Mouse (Mus musculus) stomach, postnatal 0 days (tissue): Measurements from ENCODE around the gene Thnsl2. TPM values are rescaled to one million over a fixed set of nuclear protein-coding genes. Genes with fewer than 3 reads are reported as not detected.

Source experiments
- ATAC-seq: fragments of 200-750 bp; cut with Nextera tagmentation; 2 replicates; pipeline ENCODE4 v1.8.0; 2017; ENCODE audit not compliant: low FRiP score, low TSS enrichment
- DNase-seq: peaks from one replicate; pipeline ENCODE4 v3.0.0-alpha.2; 2016; ENCODE audit warnings: low spot score
- H3K27ac ChIP-seq: fragments of 300-500 bp; sonication (generic); replicated peaks from 2 replicates; pipeline ENCODE4 v1.5.1; 2014; ENCODE audit warnings: mild to moderate bottlenecking, control low read depth
- H3K27me3 ChIP-seq: fragments of 300-500 bp; sonication (generic); 2 replicates; pipeline ENCODE4 v1.6.1; 2014; ENCODE audit warnings: low read length; ENCODE audit not compliant: control insufficient read depth, insufficient read depth
- H3K36me3 ChIP-seq: fragments of 300-500 bp; sonication (generic); 2 replicates; pipeline ENCODE4 v1.6.1; 2014; ENCODE audit warnings: low read length, mixed read lengths; ENCODE audit not compliant: control insufficient read depth, insufficient read depth
- H3K4me1 ChIP-seq: fragments of 300-500 bp; sonication (generic); replicated peaks from 2 replicates; pipeline ENCODE4 v1.6.1; 2014; ENCODE audit warnings: antibody characterized with exemption; ENCODE audit not compliant: control insufficient read depth, insufficient read depth
- H3K4me2 ChIP-seq: fragments of 300-500 bp; sonication (generic); replicated peaks from 2 replicates; pipeline ENCODE4 v1.6.1; 2014; ENCODE audit warnings: low read depth, mild to moderate bottlenecking, control low read depth, moderate library complexity
- H3K4me3 ChIP-seq: fragments of 300-500 bp; sonication (generic); 2 replicates; pipeline ENCODE4 v1.5.1; 2014; ENCODE audit warnings: low read depth, low read length, control low read depth
- H3K9ac ChIP-seq: fragments of 300-500 bp; sonication (generic); 2 replicates; pipeline ENCODE4 v1.6.1; 2014; ENCODE audit warnings: mild to moderate bottlenecking, low read length, control low read depth, mixed read lengths
- H3K9me3 ChIP-seq: fragments of 300-500 bp; sonication (generic); 2 replicates; pipeline ENCODE4 v1.6.1; 2016; ENCODE audit warnings: low read length; ENCODE audit not compliant: control insufficient read depth
- CTCF ChIP-seq: IDR thresholded peaks from 2 replicates; pipeline ENCODE4 v1.5.1; 2016; ENCODE audit warnings: antibody characterized with exemption, low read depth, mild to moderate bottlenecking, moderate library complexity
- EP300 ChIP-seq: optimal IDR thresholded peaks from 2 replicates; pipeline ENCODE3; 2016; ENCODE audit warnings: antibody characterized with exemption
- WGBS: fragments of 180-500 bp; shearing (Covaris S2); extraction: QIAGEN DNeasy Blood & Tissue Kit; methylation state at CpG from one replicate; pipeline ENCODE4 v1.1.7; 2014; 5-methylcytosine and 5-hydroxymethylcytosine counted together
- polyA plus RNA-seq: library from polyadenylated mRNA; unstranded; fragments of >200 nt; fragmentation: Nextera tagmentation; extraction: Ambion mirVana; gene quantifications from 2 replicates; pipeline ENCODE4 v1.2.1, GENCODE M21; 2015

Gene Thnsl2
- polyA plus RNA-seq, 1 experiment from 2014 or later = 10.0 TPM

DNA sequence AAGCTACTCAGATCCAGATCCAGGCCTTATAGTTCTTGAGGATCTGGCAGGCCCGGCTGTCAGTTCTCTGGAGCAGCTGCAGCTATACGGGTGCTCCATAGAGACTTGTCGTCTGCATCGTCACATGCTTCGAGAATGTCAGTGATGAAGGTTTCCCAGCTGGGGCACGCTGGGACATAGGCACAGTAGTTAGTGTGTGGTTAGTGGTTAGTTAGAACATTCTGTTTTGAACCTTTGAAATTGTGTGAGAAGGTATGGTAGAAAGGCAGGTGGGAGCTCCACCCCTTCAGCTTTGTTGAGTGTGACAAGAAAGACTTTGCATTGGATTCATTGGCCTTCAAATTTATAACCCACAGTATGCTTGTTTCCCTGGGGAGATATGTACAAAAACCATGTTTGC, 10.6 kb upstream of the Thnsl2 start:
- H3K9me3 ChIP-seq = no peaks in the 10 kb centered on the region
- no peaks in the 10 kb centered on the region for H3K36me3 ChIP-seq
- no peak overlapping the region for H3K27ac ChIP-seq
- no peak overlapping the region for H3K4me2 ChIP-seq
- 71% methylated on average over 6 of the region's 6 CpGs for WGBS
- H3K27me3 ChIP-seq = no peaks in the 10 kb centered on the region
- no peak overlapping the region for H3K9ac ChIP-seq
- no peak for TF ChIP-seq CTCF
- TF ChIP-seq EP300 = no peak
- no peak for DNase-seq
- H3K4me1 ChIP-seq = no peaks in the 10 kb centered on the region
- ATAC-seq = no peak
- H3K4me3 ChIP-seq = no peak overlapping the region

DNA sequence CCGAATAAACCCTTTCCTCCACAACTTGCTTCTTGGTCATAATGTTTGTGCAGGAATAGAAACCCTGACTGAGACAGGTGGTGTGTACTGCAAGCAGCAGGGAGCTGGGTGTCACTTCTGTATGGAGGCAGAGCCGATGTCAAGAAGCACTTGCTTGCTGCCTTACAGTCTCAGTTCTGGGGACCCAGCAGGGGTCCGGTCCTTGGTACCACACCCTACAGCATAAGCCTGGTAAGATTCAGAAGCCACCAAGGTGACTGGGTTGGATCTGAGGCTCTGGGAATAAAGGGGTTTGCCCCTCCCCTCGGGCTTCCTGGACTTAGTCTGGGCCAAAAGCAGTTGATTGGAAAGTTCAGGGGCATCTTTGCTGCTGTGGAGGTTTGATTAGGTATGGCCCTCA, 9.2 kb upstream of the Thnsl2 start:
- H3K4me1 ChIP-seq = no peaks in the 10 kb centered on the region
- TF ChIP-seq EP300 = no peak
- no peak for TF ChIP-seq CTCF
- H3K9ac ChIP-seq = no peak overlapping the region
- H3K9me3 ChIP-seq = no peaks in the 10 kb centered on the region
- 86% methylated on average over 4 of the region's 4 CpGs for WGBS
- DNase-seq = no peak
- H3K27me3 ChIP-seq = no peaks in the 10 kb centered on the region
- H3K27ac ChIP-seq = no peak overlapping the region
- H3K4me2 ChIP-seq = no peak overlapping the region
- ATAC-seq = no peak
- H3K36me3 ChIP-seq = no peaks in the 10 kb centered on the region
- no peak overlapping the region for H3K4me3 ChIP-seq

DNA sequence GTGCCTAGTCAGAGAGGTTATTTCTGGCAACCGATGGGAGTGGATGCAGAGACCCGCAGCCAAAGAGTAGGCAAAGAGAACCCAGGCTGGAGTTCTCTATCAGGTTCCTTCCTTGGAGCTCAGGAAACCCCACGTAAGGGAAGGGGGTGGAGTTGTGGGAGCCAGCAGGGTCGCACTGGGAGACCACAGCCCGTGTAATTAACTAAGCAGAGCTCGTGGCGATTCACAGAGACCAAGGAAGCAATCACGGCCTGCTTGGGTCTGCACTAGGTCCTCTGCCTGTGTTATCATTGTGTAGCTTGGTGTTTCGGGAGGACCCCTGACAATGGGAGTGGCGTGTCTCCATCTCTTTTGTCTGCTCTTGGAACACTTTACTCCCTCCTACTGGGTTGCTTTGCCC, 6.9 kb upstream of the Thnsl2 start:
- WGBS = 56% methylated on average over 10 of the region's 10 CpGs

DNA sequence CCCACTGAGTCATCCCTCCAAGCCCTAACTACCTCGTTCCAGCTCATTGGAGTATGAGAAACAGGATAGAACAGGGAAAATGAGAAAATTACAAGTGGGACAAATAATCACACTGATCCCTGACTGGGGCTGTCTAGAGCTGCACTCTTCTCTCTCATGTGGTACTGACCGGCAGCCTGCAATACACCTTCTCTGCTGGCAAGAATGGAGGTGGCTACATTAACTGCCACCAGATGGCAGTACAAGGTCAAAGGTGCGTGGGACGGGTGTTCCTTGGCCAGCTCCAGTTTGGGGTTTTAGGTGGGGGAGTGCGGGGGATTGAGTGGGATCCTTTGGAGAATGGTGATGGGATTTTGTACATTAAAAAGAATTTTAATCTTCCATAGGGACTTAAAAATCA, 5.3 kb upstream of the Thnsl2 start:
- peak; percentile 61 for ATAC-seq
- H3K4me2 ChIP-seq = no peak overlapping the region
- no peak overlapping the region for H3K27ac ChIP-seq
- H3K4me1 ChIP-seq = no peaks in the 10 kb centered on the region
- H3K4me3 ChIP-seq = no peak overlapping the region
- H3K27me3 ChIP-seq = no peaks in the 10 kb centered on the region
- TF ChIP-seq EP300 (no peak), CTCF (peak; percentile 85)
- no peak overlapping the region for H3K9ac ChIP-seq
- DNase-seq = peak; percentile 63
- no peaks in the 10 kb centered on the region for H3K36me3 ChIP-seq
- WGBS = 17% methylated on average over 5 of the region's 5 CpGs
- H3K9me3 ChIP-seq = no peaks in the 10 kb centered on the region

More for the DNA sequence above, 6.9 kb upstream of the Thnsl2 start:
- Histone ChIP-seq H3K27me3 (no peaks in the 10 kb centered on the region), H3K9me3 (no peaks in the 10 kb centered on the region), H3K27ac (no peak overlapping the region), H3K4me2 (no peak overlapping the region), H3K36me3 (no peaks in the 10 kb centered on the region), H3K9ac (no peak overlapping the region), H3K4me1 (no peaks in the 10 kb centered on the region), H3K4me3 (no peak overlapping the region)
- TF ChIP-seq EP300 (no peak), CTCF (no peak)
- DNase-seq (no peak), ATAC-seq (no peak)

DNA sequence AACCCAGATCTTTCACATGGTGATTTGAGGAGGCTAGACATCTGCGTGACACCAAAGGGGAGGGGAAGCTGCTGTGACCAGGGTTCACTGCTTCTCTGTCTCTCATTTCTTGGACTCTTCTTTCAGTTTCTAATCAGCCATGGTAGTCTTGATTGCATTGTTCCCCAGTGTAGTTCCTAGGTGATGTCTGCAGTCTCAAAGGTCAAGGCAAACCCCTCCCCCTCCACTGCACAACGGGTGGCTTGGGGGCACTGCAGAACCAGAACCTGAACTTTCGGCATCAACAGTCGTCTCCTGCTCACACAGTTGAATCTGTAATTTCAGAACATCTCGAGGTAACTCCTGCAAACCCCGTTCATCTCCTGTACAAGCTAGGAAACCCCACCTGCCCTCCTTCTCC, 4.1 kb upstream of the Thnsl2 start:
- 77% methylated on average over 6 of the region's 6 CpGs for WGBS
- no peak for ATAC-seq
- Histone ChIP-seq H3K4me1 (no peaks in the 10 kb centered on the region), H3K4me2 (no peak overlapping the region), H3K4me3 (no peak overlapping the region), H3K27me3 (no peaks in the 10 kb centered on the region), H3K9me3 (no peaks in the 10 kb centered on the region), H3K9ac (no peak overlapping the region), H3K27ac (no peak overlapping the region), H3K36me3 (no peaks in the 10 kb centered on the region)
- no peak for DNase-seq
- TF ChIP-seq CTCF (no peak), EP300 (no peak)

DNA sequence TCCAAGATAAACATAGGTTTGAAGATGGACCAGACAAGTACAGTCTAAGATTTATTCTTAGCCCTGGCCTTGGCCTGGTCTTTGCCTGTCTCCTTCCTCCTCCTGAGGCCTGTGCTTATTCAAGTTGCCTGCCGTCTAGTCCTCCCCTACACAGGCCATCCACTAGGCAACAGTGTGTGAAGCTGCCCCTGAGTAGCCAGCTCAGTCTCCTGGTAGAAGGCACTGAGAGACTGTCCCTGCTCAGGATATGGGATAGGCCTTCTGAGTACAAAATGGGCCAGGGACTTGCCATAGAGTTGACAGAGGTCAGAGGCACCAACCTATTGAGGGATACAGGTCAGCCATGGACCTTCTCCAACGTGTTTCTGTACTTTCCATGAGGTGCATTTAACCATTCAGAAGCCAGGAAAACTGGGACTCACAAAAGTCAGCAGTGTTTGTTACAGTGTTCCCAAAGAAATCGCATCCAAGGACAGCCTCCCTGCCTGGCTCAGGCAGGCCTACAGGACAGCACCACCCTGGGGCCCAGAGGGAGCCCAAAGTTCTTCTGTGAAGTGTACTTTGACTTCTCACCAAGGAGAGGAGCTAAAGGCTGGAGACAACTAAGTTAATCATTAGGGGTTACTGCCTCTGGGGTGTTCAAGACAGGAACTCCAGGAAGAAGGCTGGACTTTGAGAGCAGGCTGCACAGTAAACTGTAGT, 1.2 kb upstream of the Thnsl2 start:
- Histone ChIP-seq H3K4me1 (no peaks in the 10 kb centered on the region), H3K36me3 (no peaks in the 10 kb centered on the region), H3K27me3 (no peaks in the 10 kb centered on the region), H3K9me3 (no peaks in the 10 kb centered on the region), H3K4me2 (no peak overlapping the region), H3K4me3 (no peak overlapping the region), H3K9ac (peak overlapping the region; percentile 14; the same call in 1 of the 2 replicates), H3K27ac (peak overlapping the region; percentile 53; the same call in 1 of the 2 replicates)
- DNase-seq (no peak), ATAC-seq (no peak)
- WGBS = 56% methylated on average over 3 of the region's 3 CpGs
- TF ChIP-seq CTCF = no peak
- no peak for TF ChIP-seq EP300
